Mouse (Mus musculus): ENCODE results near the gene Psmc1.
A peak's percentile ranks its signal among the peaks of the same experiment; 100 is the strongest.

Gene Psmc1

GRCm38 (mm10) chr12:100124913-100125798 is 15.2 kb downstream of the Psmc1 start:
- DNase-seq: no peak

GRCm38 (mm10) chr12:100126968-100127865 is 17.3 kb downstream of the Psmc1 start:
- no peak for DNase-seq

- DNase-seq: peak; percentile 78
Measured at GRCm38 (mm10) chr12:100127866-100128480, 18.0 kb downstream of the Psmc1 start.

GRCm38 (mm10) chr12:100128522-100128921 is 18.6 kb downstream of the Psmc1 start:
- DNase-seq: no peak

GRCm38 (mm10) chr12:100128961-100129360 is 19.0 kb downstream of the Psmc1 start:
- DNase-seq: no peak

- no peak for DNase-seq
Measured at GRCm38 (mm10) chr12:100131167-100131566, 21.2 kb downstream of the Psmc1 start.

- DNase-seq: peak; percentile 75
Measured at GRCm38 (mm10) chr12:100131655-100132054, 21.7 kb downstream of the Psmc1 start.

- no peak for DNase-seq
Measured at GRCm38 (mm10) chr12:100134395-100134936, 24.5 kb downstream of the Psmc1 start.

- no peak for DNase-seq
Measured at GRCm38 (mm10) chr12:100135117-100135516, 25.2 kb downstream of the Psmc1 start.

- DNase-seq: no peak
Measured at GRCm38 (mm10) chr12:100142848-100143523, 33.0 kb downstream of the Psmc1 start.

GRCm38 (mm10) chr12:100143737-100144136 is 33.8 kb downstream of the Psmc1 start:
- DNase-seq: no peak

- no peak for DNase-seq
Measured at GRCm38 (mm10) chr12:100144269-100144668, 34.3 kb downstream of the Psmc1 start.

- peak; percentile 64 for DNase-seq
Measured at GRCm38 (mm10) chr12:100152466-100152865, 42.5 kb downstream of the Psmc1 start.

GRCm38 (mm10) chr12:100159261-100159975 is 49.5 kb downstream of the Psmc1 start, which contains the start of gene Nrde2:
Gene Nrde2 (minus strand): TSS chr12:100159653.
- DNase-seq: peak; percentile 94

- DNase-seq: no peak
Measured at GRCm38 (mm10) chr12:100164991-100165500, 55.1 kb downstream of the Psmc1 start.

- DNase-seq: peak; percentile 60
Measured at GRCm38 (mm10) chr12:100166177-100166576, 56.2 kb downstream of the Psmc1 start.

- DNase-seq: peak; percentile 16
Measured at GRCm38 (mm10) chr12:100166939-100167338, 57.0 kb downstream of the Psmc1 start.

GRCm38 (mm10) chr12:100167502-100167901 is 57.5 kb downstream of the Psmc1 start:
- no peak for DNase-seq

- DNase-seq: no peak
Measured at GRCm38 (mm10) chr12:100167931-100168871, 58.2 kb downstream of the Psmc1 start.

GRCm38 (mm10) chr12:100172481-100172880 is 62.5 kb downstream of the Psmc1 start:
- DNase-seq: no peak

Measured in right cerebral cortex, adult 18-20 months (tissue).